Mouse (Mus musculus) hindbrain, embryonic 11.5 days (tissue): ENCODE measurements at regions not wholly inside any gene's neighbourhood (a gene's known extent, or its start where the extent isn't known, plus 50 kb on each side); places are given as distances from the start of the nearest gene placed in this dataset.
"Not testable (repeated sequence)": the region's sequence is repeated elsewhere in the genome, so short reads cannot be mapped to it uniquely, and the experiment has no call there.

ENCODE experiments used
- ATAC-seq: fragments of 200-750 bp; cut with Nextera tagmentation; 2 replicates; pipeline ENCODE4 v1.8.0; 2017; ENCODE audit warnings: mild to moderate bottlenecking, moderate TSS enrichment, moderate library complexity; ENCODE audit not compliant: low FRiP score
- DNase-seq: peaks from one replicate; pipeline ENCODE4 v3.0.0-alpha.2; 2015; ENCODE audit warnings: low spot score
- H3K27ac ChIP-seq: fragments of 300-500 bp; sonication (generic); 2 replicates; pipeline ENCODE4 v1.5.1; 2014; ENCODE audit warnings: mild to moderate bottlenecking, low read depth, low read length
- H3K27me3 ChIP-seq: fragments of 300-500 bp; sonication (generic); 2 replicates; pipeline ENCODE4 v1.6.1; 2014; ENCODE audit warnings: mild to moderate bottlenecking, low read length, moderate library complexity, mixed read lengths; ENCODE audit not compliant: control insufficient read depth, insufficient read depth
- H3K36me3 ChIP-seq: fragments of 300-500 bp; sonication (generic); 2 replicates; pipeline ENCODE4 v1.6.1; 2014; ENCODE audit warnings: mild to moderate bottlenecking, low read length, moderate library complexity, mixed read lengths; ENCODE audit not compliant: control insufficient read depth, insufficient read depth
- H3K4me1 ChIP-seq: fragments of 300-500 bp; sonication (generic); replicated peaks from 2 replicates; pipeline ENCODE4 v1.6.1; 2014; ENCODE audit warnings: low read length, mixed read lengths; ENCODE audit not compliant: control insufficient read depth, insufficient read depth
- H3K4me2 ChIP-seq: fragments of 300-500 bp; sonication (generic); replicated peaks from 2 replicates; pipeline ENCODE4 v1.6.1; 2014; ENCODE audit warnings: mild to moderate bottlenecking, low read depth, low read length
- H3K4me3 ChIP-seq: fragments of 300-500 bp; sonication (generic); 2 replicates; pipeline ENCODE4 v1.5.1; 2014; ENCODE audit warnings: low read depth, low read length
- H3K9ac ChIP-seq: fragments of 300-500 bp; sonication (generic); 2 replicates; pipeline ENCODE4 v1.6.1; 2014; ENCODE audit warnings: low read depth, low read length
- H3K9me3 ChIP-seq: fragments of 300-500 bp; sonication (generic); 2 replicates; pipeline ENCODE4 v1.6.1; 2016; ENCODE audit warnings: low read length; ENCODE audit not compliant: control insufficient read depth
- WGBS: fragments of 180-500 bp; shearing (Covaris S2); extraction: QIAGEN DNeasy Blood & Tissue Kit; methylation state at CpG from one replicate; pipeline ENCODE4 v1.1.7; 2014; 5-methylcytosine and 5-hydroxymethylcytosine counted together

DNA sequence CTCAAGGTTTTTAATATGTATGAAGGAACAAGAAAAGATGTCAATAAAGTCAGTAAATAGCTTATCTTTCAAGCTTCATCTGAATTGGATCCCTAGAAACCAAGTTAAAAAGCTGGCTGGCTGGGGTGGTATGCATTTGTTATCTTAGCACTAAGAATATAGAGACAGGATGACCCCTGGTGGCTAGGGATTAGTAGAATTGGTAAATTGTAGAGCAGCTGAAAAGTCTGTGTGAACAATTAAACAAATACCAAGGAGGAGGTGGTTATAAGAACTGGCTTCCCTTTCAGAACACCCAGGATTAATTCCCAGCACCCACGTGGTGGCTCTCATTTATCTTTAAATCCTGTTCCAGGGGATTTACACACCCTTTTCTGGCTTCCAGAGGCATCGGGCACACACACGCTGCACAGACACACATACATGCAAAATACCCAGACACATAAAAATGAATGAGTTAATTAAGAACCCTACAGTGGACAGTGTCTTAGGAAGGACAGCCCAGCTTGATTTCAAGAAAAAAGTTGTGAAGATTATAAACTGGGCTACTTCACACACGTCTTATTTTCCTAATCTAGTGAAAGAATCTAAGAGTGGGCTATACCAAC lies 170.5 kb downstream of the Pdzph1 start:
- Histone ChIP-seq H3K27ac (no peak overlapping the region), H3K9me3 (no peaks in the 10 kb centered on the region), H3K4me3 (no peak overlapping the region), H3K36me3 (no peaks in the 10 kb centered on the region), H3K4me1 (no peaks in the 10 kb centered on the region), H3K9ac (no peak overlapping the region), H3K4me2 (no peak overlapping the region), H3K27me3 (no peaks in the 10 kb centered on the region)
- DNase-seq = peak; percentile 40
- no peak for ATAC-seq
- 66% methylated on average over 4 of the region's 4 CpGs for WGBS

DNA sequence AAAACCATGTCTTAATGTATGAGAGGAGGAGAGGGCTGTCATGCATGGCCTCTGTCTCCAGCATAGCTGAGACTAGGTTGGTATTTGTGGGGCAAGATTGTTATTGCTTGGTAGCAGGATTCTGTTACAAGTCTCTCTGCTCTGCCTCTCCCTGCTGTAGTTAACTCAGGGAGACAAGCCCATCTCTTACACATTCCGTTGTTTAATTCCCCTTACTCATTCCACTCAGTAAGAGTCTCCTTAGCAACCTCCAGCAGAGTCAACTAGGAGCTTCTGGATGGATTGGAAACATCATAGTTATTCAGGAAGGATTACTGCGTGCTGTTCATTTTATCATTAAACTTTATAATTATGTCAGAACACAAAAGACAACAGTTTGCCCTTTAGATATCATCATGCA lies 171.8 kb downstream of the Pdzph1 start:
- H3K4me1 ChIP-seq = no peaks in the 10 kb centered on the region
- no peaks in the 10 kb centered on the region for H3K9me3 ChIP-seq
- no peak overlapping the region for H3K27ac ChIP-seq
- DNase-seq (no peak), ATAC-seq (no peak)
- WGBS = 72% methylated on average over 2 of the region's 2 CpGs
- no peak overlapping the region for H3K4me3 ChIP-seq
- H3K27me3 ChIP-seq = no peaks in the 10 kb centered on the region
- no peak overlapping the region for H3K4me2 ChIP-seq
- no peaks in the 10 kb centered on the region for H3K36me3 ChIP-seq
- H3K9ac ChIP-seq = no peak overlapping the region

DNA sequence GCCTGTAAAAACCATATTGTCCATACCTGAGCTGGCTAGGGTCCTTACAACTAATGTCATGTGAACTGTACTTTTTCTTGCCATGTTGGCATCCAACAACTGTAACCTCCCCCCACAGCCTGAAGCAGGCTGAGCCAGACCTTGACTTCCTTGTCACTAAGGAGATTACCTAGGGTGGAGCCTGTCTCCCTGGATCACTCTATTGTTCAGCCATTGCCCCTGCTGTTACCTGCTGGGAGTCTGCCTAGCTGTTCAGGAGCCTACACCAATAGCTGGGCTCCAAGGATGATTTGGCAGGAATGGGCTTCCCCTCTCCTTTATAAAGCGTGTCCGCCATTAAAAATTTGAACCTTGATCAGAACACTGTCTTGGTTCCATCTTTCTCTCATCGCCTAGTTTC lies 215.7 kb downstream of the Pdzph1 start:
- not testable (repeated sequence) for ATAC-seq, H3K27me3 ChIP-seq, H3K9ac ChIP-seq, H3K4me3 ChIP-seq, DNase-seq, H3K27ac ChIP-seq, H3K9me3 ChIP-seq, H3K4me2 ChIP-seq, H3K36me3 ChIP-seq, H3K4me1 ChIP-seq
- whole genome bisulfite sequencing = 85% methylated on average over 3 of the region's 3 CpGs

DNA sequence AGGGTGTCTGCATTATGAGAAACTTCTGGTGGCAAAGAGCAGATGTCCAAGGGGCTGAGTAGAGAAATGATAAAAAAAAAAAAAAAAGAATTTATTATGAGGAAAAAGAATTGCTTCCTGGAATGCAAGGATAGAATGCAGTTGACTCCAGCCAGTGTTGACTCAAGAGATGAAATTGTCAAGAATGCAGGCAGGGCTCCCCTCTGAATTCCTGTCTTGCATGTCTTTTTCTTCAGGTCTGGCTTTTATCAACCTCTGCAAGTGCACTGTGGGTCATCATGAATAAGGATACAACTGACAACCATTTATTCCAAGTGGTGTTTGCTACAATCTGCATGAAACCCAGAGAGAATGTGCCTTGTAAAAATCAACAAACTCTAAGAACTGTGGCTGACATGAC lies 217.6 kb downstream of the Pdzph1 start:
- ATAC-seq = no peak

DNA sequence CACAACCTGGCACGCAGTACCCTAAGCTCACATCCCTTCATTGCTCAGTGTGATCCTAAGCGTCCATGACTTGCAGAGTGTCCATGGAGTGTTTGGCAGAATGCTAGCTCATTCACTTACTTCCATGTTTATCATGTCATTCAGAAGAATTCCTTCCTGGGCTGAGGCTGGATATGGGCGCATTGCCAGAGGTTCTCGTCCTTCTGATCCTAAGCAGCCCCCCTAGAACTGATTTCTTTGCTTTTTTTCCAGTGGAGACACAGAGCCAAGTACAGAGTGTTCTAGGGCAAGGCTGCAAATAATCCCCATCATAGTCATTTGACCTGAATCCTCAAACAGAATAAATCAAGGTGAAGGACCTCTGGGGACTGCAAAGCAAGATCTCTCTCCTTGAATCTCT lies 226.0 kb downstream of the Pdzph1 start:
- DNase-seq (no peak), ATAC-seq (no peak)
- no peak overlapping the region for H3K4me2 ChIP-seq
- no peak overlapping the region for H3K4me3 ChIP-seq
- H3K4me1 ChIP-seq = no peaks in the 10 kb centered on the region
- H3K36me3 ChIP-seq = no peaks in the 10 kb centered on the region
- no peaks in the 10 kb centered on the region for H3K27me3 ChIP-seq
- no peaks in the 10 kb centered on the region for H3K9me3 ChIP-seq
- H3K27ac ChIP-seq = no peak overlapping the region
- WGBS = 86% methylated on average over 4 of the region's 4 CpGs
- H3K9ac ChIP-seq = no peak overlapping the region

More for the DNA sequence above, 217.6 kb downstream of the Pdzph1 start:
- Histone ChIP-seq H3K27ac (no peak overlapping the region), H3K36me3 (no peaks in the 10 kb centered on the region), H3K27me3 (no peaks in the 10 kb centered on the region), H3K4me1 (no peaks in the 10 kb centered on the region), H3K9me3 (no peaks in the 10 kb centered on the region), H3K4me2 (no peak overlapping the region), H3K9ac (no peak overlapping the region), H3K4me3 (no peak overlapping the region)
- DNase-seq = no peak

DNA sequence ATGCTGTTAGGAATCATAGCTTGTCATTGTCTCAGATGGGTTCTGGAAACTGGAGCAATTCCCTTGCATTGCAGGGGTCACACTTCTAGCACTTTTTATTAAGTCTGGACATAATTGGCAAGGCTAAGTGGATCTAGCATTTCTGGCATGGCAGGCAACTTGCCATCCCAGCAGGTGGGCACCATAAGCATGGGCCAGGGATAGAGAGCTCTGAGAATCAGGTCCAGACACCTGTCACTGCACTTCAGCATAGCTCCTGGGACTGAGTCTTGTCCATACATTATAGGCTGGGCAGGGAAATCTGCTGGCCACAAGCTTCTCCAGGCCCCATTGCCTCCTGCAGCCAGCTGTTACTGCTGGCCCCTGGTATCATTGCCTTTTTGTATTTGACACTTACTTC lies 242.2 kb downstream of the Pdzph1 start:
- H3K9ac ChIP-seq = no peak overlapping the region
- H3K9me3 ChIP-seq = no peaks in the 10 kb centered on the region
- DNase-seq (no peak), ATAC-seq (no peak)
- no peak overlapping the region for H3K27ac ChIP-seq
- H3K4me1 ChIP-seq = no peaks in the 10 kb centered on the region
- no peaks in the 10 kb centered on the region for H3K36me3 ChIP-seq
- no peak overlapping the region for H3K4me3 ChIP-seq
- H3K4me2 ChIP-seq = no peak overlapping the region
- H3K27me3 ChIP-seq = no peaks in the 10 kb centered on the region

DNA sequence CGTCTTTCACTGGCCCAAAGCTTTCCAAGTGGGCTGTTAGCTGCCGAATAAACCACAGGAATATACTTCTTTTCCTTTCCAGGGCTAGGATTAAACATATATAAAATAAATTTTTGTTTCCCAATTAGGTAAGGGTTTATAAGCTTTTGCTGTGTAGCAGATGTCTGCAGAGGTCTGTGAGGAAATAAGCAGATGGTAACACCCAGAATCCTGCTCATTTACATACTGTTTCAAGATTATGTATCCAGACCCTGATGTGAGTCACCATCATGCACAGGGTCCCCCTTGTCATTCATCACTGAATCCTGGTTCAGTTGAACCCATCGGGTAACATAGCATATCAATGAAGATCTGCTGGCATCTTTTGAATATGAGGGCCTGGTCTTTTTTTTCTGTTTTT lies 242.9 kb downstream of the Pdzph1 start:
- Histone ChIP-seq H3K9me3 (no peaks in the 10 kb centered on the region), H3K27me3 (no peaks in the 10 kb centered on the region), H3K4me3 (no peak overlapping the region), H3K36me3 (no peaks in the 10 kb centered on the region), H3K4me1 (no peaks in the 10 kb centered on the region), H3K27ac (no peak overlapping the region), H3K9ac (no peak overlapping the region), H3K4me2 (no peak overlapping the region)
- no peak for ATAC-seq
- DNase-seq = no peak
- 84% methylated on average over 3 of the region's 3 CpGs for WGBS

DNA sequence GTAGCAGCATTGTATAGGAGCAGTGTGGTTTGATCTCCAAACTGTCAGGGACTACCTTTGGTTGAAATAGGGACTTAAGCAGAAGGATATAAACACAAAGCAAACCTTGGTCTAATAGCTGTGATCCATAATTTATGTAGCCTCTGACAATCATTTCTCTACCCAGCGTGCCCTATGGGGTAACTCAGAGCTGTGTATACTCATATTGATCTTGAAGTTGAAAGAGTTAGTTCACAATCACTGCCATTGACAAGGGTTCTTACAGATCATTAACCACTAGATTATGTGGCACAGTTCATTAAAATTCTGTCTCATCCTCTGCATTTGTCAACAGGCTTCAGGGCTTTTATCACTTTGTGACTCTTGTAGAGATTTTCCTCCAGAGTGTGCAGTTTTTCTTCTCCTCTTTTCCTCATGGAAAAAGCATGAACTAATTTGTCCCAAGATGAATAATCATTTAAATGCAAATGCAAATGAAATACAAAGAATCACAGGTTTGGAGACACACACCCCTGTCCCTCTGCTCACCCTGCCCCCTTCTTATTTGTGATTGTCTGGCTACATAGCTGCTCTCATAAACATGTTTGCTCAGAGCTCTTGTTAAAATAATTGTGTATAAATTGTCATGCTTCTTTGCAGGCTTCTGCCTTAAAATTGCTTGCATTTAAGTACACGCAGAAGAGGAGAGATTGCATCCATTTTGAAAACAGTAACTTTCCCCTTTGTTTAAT lies 280.3 kb downstream of the Pdzph1 start:
- H3K27me3 ChIP-seq = no peaks in the 10 kb centered on the region
- no peak overlapping the region for H3K4me2 ChIP-seq
- H3K4me3 ChIP-seq = no peak overlapping the region
- ATAC-seq (peak; percentile 45; the same call in 1 of the 2 replicates), DNase-seq (no peak)
- no peak overlapping the region for H3K27ac ChIP-seq
- no peaks in the 10 kb centered on the region for H3K4me1 ChIP-seq
- H3K9ac ChIP-seq = no peak overlapping the region
- WGBS = 62% methylated on average over 2 of the region's 2 CpGs
- H3K9me3 ChIP-seq = no peaks in the 10 kb centered on the region
- H3K36me3 ChIP-seq = no peaks in the 10 kb centered on the region

DNA sequence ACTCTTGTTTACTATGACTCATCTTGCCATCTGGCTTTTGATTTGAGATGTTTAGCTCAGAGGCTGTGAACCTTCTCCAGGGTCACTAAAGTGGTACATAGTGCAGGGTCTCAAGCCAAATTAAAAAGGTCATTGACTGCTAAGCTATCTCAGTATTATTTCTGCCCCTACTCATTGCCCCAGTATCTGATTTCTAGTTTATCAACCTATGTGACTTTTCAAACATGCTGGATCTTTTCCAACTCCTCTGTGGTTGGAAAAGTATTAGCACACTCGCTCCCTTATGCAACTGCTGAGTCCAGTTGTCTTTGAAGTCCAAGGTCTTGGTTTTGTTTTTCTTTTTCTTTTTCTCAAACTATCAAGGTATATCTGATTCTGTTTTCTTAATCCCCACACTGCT lies 301.0 kb downstream of the Pdzph1 start:
- Histone ChIP-seq H3K9ac (no peak overlapping the region), H3K4me1 (no peaks in the 10 kb centered on the region), H3K27ac (no peak overlapping the region), H3K9me3 (no peaks in the 10 kb centered on the region), H3K36me3 (no peaks in the 10 kb centered on the region), H3K27me3 (no peaks in the 10 kb centered on the region), H3K4me3 (no peak overlapping the region), H3K4me2 (no peak overlapping the region)
- no peak for ATAC-seq
- DNase-seq = no peak
- 71% methylated on average over 1 of the region's 1 CpGs for WGBS
